Mouse (Mus musculus): ENCODE measurements at regions not wholly inside any gene's neighbourhood (a gene's known extent, or its start where the extent isn't known, plus 50 kb on each side); places are given as distances from the start of the nearest gene placed in this dataset.

- no peak for TF ChIP-seq CTCF (IDR thresholded peaks at IDR 0.05; ENCODE audit: borderline replicate concordance, insufficient read depth, low read length)
- no peak for TF ChIP-seq POLR2A (IDR thresholded peaks at IDR 0.05; ENCODE audit: low read depth, low read length)
Measured at GRCm38 (mm10) chr15:86811821-86812220, 597.6 kb downstream of the Tbc1d22a start.
